Mouse (Mus musculus) megakaryocyte, embryonic 14.5 days (primary cell): ENCODE data around the gene Frem2. TPM values are rescaled to one million over a fixed set of nuclear protein-coding genes. Genes with fewer than 3 reads are reported as not detected.

Source experiments
- H3K27me3 ChIP-seq: replicated peaks from 2 replicates; pipeline ENCODE3; 2012; ENCODE audit warnings: inconsistent platforms
- H3K36me3 ChIP-seq: replicated peaks from 2 replicates; pipeline ENCODE3; 2012; ENCODE audit warnings: low read length, inconsistent platforms, mixed read lengths
- H3K4me1 ChIP-seq: 2 replicates; pipeline ENCODE4 v1.6.1; 2012; ENCODE audit warnings: inconsistent platforms
- H3K4me3 ChIP-seq: replicated peaks from 2 replicates; pipeline ENCODE3; 2012; ENCODE audit warnings: moderate library complexity, mild to moderate bottlenecking, inconsistent platforms
- H3K9me3 ChIP-seq: 2 replicates; pipeline ENCODE4 v1.6.1; 2012; ENCODE audit warnings: inconsistent platforms
- FLI1 ChIP-seq: IDR thresholded peaks from 2 replicates; pipeline ENCODE4 v1.6.1; 2012; ENCODE audit warnings: low read length, inconsistent platforms, mixed read lengths
- GATA1 ChIP-seq: IDR thresholded peaks from 3 replicates; pipeline ENCODE4 v1.6.1; 2012; ENCODE audit warnings: mixed read lengths, low read length, inconsistent platforms, borderline replicate concordance
- polyA plus RNA-seq: library from polyadenylated mRNA; stranded (reverse); fragments of >175 nt; gene quantifications from 2 replicates; pipeline ENCODE4 v1.2.3, GENCODE M21; 2012; ENCODE audit warnings: low replicate concordance; ENCODE audit not compliant: insufficient read depth

The Frem2 gene
- polyA plus RNA-seq, 1 experiment, result 0.02 TPM

GRCm38 (mm10) chr3:53522794-53523193, 134.4 kb downstream of the Frem2 start:
- Histone ChIP-seq H3K27me3 (peaks cover 2% of the 10 kb centered on the region), H3K4me1 (peaks cover 7% of the 10 kb centered on the region), H3K36me3 (no peaks in the 10 kb centered on the region), H3K9me3 (no peaks in the 10 kb centered on the region), H3K4me3 (no peak overlapping the region)
- TF ChIP-seq GATA1, result no peak
- TF ChIP-seq FLI1, result no peak

DNA sequence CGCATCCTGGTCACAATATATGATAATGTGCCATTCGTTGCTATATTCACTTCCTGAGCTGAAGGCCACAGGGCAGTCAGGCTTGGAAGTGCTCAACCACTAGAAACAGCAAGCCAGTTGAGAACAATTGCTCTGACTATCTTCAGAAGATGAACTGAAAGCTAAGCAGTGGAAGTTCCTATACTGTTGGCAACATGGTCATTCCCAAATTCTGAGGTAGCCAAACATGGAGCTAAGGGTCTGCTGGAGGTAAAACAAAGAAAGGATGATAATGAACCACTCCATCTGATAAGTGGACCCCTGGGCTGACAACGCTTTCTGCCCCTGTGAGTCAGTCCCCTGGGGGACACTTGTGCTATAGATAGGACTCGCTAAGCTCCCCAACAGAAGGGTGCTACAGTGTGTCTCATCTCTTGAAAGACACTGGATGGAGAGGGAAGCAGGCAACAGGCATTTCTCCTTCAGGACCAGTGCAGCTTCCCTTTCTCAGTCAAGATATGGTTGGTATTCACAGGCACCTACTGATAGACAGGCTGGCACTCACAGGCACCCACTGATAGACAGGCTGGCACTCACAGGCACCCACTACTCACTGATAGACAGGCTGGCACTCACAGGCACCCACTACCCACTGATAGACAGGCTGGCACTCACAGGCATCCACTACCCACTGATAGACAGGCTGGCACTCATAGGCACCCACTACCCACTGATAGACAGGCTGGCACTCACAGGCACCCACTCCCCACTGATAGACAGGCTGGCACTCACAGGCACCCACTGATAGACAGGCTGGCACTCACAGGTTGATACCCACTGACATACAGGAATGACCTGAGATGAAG, 142.7 kb downstream of the Frem2 start:
- TF ChIP-seq FLI1 (no peak), GATA1 (no peak)
- Histone ChIP-seq H3K4me1 (peaks cover 4% of the 10 kb centered on the region), H3K9me3 (no peaks in the 10 kb centered on the region; the same call in 1 of the 2 replicates), H3K36me3 (no peaks in the 10 kb centered on the region), H3K27me3 (peaks cover 5% of the 10 kb centered on the region), H3K4me3 (no peak overlapping the region)

GRCm38 (mm10) chr3:53513096-53513495, 144.1 kb downstream of the Frem2 start:
- Histone ChIP-seq H3K9me3 (no peaks in the 10 kb centered on the region; the same call in 1 of the 2 replicates), H3K36me3 (no peaks in the 10 kb centered on the region), H3K4me1 (peaks cover 4% of the 10 kb centered on the region), H3K4me3 (no peak overlapping the region), H3K27me3 (peaks cover 5% of the 10 kb centered on the region)
- TF ChIP-seq GATA1, result no peak

DNA sequence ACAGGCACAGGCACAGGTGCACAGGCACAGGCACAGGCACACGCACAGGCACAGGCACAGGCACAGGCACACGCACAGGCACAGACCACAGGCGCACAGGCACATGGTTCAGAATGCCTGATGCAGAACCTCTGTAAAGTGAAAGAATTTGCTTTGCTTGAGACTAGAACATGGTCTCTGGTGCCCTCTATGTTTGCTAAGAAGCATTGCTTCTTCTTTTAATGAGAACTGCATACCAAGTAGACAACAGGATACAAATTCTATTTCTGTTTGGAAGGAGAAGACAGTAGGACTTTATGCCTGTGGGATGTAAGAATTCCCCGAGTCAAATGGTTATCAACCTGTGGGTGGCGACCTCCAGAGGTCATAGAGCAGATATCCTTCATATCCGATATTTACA, 154.7 kb downstream of the Frem2 start:
- Histone ChIP-seq H3K9me3 (no peaks in the 10 kb centered on the region), H3K27me3 (peaks cover 4% of the 10 kb centered on the region), H3K36me3 (no peaks in the 10 kb centered on the region), H3K4me3 (no peak overlapping the region), H3K4me1 (no peaks in the 10 kb centered on the region)
- TF ChIP-seq FLI1 (no peak), GATA1 (no peak)

- Histone ChIP-seq H3K36me3 (no peaks in the 10 kb centered on the region), H3K4me1 (no peaks in the 10 kb centered on the region), H3K4me3 (no peak overlapping the region), H3K9me3 (no peaks in the 10 kb centered on the region), H3K27me3 (peaks cover 9% of the 10 kb centered on the region)
- no peak for TF ChIP-seq GATA1
Observed at GRCm38 (mm10) chr3:53498351-53498905, 158.7 kb downstream of the Frem2 start.

DNA sequence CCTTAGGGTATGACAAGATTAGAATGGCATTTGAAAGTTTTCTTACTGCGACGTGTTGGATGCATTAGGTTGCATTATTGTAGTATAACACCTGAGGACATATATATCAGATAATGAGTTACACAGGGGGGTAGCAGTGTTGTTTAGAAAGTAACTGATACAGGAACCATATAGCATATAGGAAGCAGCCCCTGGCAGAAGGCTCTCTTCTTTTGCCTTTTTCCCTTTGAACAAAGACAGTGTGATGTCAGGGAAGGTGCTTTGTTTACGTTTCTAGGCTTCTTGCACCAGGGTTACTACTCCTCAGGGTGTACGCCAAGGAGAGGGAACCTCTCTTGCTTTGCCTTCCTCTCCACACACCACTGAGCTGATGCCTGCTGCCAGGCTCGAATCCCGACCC, 168.8 kb downstream of the Frem2 start, which contains the start of gene Stoml3:
Gene Stoml3 (plus strand): TSS at position 301 of the 400 bp plus-strand sequence.
- peaks cover 2% of the 10 kb centered on the region for H3K36me3 ChIP-seq
- H3K4me1 ChIP-seq, result peaks cover 18% of the 10 kb centered on the region
- H3K4me3 ChIP-seq, result no peak within 1 kb of the TSS
- no peaks in the 10 kb centered on the region for H3K9me3 ChIP-seq
- no peak for TF ChIP-seq FLI1
- TF ChIP-seq GATA1, result no peak
- H3K27me3 ChIP-seq, result peaks cover 5% of the 10 kb centered on the region

DNA sequence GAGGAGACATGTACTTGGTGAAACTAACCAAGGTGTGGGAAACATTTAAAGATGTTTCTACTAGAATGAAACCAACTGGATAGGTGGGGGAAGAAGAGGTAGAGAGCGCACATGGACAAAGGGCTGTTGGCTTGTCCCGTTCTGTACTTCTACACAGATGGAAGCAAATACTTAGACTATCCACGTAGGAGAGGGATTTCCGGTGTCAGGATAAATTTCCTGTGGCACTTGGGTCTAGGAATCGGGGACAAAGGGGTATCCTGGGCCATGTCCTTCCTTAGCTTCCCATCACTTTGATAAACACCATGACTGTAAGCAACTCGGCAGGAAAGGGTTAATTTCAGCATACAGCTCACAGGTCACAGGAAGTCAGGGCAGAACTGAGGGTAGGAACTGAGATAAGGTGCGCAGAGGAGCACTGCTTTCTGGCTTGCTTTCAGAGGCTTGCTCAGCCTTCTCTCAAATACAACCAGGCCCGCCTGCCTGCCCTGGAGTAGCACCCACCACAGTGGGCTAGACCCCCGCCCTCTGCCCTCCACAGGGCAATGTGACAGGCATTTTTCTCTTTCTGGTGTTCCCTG, 170.1 kb downstream of the Frem2 start:
- TF ChIP-seq FLI1 (no peak), GATA1 (no peak)
- Histone ChIP-seq H3K9me3 (no peaks in the 10 kb centered on the region), H3K36me3 (peaks cover 9% of the 10 kb centered on the region), H3K4me1 (peaks cover 19% of the 10 kb centered on the region), H3K4me3 (peak overlapping the region; percentile 5), H3K27me3 (peaks cover 1% of the 10 kb centered on the region)

GRCm38 (mm10) chr3:53486561-53486960, 170.6 kb downstream of the Frem2 start:
- H3K9me3 ChIP-seq, result no peaks in the 10 kb centered on the region
- H3K27me3 ChIP-seq, result peaks cover 1% of the 10 kb centered on the region
- no peak for TF ChIP-seq FLI1
- no peak for TF ChIP-seq GATA1
- H3K4me3 ChIP-seq, result no peak overlapping the region
- peaks cover 14% of the 10 kb centered on the region for H3K36me3 ChIP-seq
- H3K4me1 ChIP-seq, result peaks cover 19% of the 10 kb centered on the region

- no peaks in the 10 kb centered on the region for H3K9me3 ChIP-seq
- H3K36me3 ChIP-seq, result peaks cover 45% of the 10 kb centered on the region
- peaks cover 19% of the 10 kb centered on the region for H3K4me1 ChIP-seq
- peaks cover 1% of the 10 kb centered on the region for H3K27me3 ChIP-seq
- TF ChIP-seq FLI1, result no peak
- no peak for TF ChIP-seq GATA1
- no peak overlapping the region for H3K4me3 ChIP-seq
Observed at GRCm38 (mm10) chr3:53483414-53484059, 173.6 kb downstream of the Frem2 start.

GRCm38 (mm10) chr3:53478419-53479046, 178.6 kb downstream of the Frem2 start:
- peaks cover 2% of the 10 kb centered on the region; the same call in 1 of the 2 replicates for H3K4me1 ChIP-seq
- TF ChIP-seq GATA1 (no peak), FLI1 (no peak)
- H3K4me3 ChIP-seq, result no peak overlapping the region
- H3K9me3 ChIP-seq, result no peaks in the 10 kb centered on the region
- no peaks in the 10 kb centered on the region for H3K27me3 ChIP-seq
- H3K36me3 ChIP-seq, result peaks cover 93% of the 10 kb centered on the region
